Mouse (Mus musculus) frontal cortex, postnatal 14 days (tissue): ENCODE results near the gene Tet2.
"Not testable (repeated sequence)": the region's sequence is repeated elsewhere in the genome, so short reads cannot be mapped to it uniquely, and the experiment has no call there.

Source experiments
- DNase-seq, 2 experiments: peaks; one replicate each; pipeline ENCODE4 v3.0.0; 2022; ENCODE audit warnings: low spot score in 2 of 2

Tet2 gene

DNA sequence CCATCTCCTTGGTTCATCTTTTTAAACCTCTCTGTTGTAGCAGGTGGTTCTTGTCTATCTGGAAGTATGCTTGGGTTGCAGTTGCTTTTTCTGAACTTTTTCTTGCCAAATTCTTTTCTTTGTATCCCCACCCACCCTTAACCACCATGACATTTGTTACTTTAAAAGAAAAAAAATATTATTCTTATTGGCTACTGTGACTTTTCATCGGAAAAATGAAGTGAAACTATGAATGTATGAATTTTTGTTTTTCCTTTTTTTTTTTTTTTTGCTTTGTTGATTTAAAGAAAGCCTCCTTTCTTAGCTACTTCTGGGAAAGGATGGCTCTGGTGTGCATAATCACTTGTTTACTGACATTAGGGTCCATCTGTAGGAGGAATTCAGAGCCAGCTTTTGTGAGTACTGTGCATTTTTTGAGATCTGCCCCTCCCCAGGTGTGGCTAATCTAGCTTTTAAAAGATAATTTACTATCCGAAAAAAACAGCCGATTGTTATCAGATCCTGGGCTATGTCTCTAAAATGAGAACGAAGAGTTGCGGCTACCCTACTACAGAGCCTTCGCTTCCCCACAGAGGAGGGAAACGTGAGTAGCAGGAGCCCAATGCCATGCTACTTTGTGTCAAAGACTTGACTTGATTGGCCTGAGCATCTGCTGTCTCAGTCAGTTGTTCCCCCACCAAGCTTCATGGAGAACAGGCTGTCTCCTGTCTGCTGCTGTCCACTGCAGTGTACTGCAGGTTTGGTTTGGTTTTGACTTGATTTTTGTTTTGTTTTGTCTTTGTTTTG is 4.6 kb upstream of the Tet2 start:
- DNase-seq = no peak

DNA sequence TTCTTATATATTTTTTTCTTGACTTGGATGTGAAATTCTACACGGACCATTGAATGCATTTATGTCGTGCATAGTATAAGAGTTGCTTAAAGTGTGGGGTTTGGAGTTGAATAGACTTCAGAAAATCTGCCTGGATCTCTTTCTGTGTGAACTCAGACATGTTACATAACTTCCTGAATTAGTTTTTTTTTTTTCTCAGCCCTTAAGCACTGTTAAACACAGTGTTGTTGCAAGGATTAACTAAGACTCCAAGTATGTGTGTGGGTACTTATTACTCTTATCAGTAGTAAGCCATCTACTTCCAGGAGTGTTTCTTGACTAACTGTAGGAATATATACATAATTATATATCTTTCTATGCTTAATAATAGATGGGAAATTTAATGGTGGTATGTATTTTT is 3.7 kb upstream of the Tet2 start:
- DNase-seq = no peak

DNA sequence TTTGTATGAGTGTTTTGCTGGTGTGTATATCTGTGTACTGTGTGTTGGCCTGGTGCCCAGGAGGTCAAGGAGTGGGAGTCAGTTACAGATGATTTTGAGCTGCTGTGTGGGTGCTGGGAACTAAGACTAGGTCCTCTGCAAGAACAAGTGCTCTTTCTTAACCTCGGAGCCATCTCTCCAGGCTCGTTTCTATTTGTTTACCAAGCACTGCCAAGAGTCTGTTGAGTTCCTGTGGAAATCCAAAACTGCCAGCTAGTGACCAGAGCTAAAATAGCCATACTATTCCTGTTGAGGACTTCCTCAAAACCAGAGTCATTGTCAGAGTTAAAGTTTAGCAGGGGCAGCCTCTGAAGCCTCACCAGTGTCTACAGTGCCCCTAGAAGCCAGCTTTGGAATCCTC is 1.9 kb upstream of the Tet2 start:
- no peak for DNase-seq

DNA sequence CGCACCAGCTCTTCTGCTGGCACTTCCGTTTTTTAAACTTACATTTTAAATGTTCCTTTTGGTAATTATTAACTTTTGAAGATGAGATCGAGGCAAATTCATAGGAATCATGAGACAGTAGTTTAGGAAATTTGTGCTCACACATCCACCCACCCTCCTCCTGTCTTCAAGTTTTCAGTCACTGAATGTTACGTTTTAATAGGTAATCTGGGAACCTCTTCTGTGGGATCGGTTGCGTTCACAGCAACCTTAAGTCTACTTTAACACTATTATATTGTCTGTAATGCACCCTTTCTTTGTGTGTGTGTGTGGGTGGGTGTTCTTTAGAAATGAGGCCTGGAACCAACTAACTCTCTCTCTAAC is 346 bp upstream of the Tet2 start:
- DNase-seq = no peak

DNA sequence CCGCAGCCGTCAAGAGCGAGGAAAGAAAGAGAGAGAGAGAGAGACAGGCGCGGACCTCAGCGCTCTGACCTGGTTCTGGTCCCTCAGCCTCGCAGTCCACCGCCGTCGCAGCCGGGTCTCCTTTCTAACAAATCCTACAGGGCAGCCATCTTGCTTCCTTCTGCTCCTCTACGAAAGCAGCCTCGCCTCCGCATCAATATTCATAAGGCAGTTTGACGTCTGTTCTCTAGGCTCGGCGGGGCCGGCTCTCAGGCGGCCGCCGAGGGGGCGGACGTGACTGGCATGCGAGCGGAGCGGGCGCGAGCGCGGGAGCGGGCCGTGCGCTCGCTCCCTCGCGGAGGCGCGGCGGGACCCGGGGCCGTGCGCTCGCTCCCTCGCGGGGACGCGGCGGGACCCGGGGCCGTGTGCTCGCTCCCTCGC is 798 bp downstream of the Tet2 start:
- DNase-seq = peak; percentile 84 to 87

DNA sequence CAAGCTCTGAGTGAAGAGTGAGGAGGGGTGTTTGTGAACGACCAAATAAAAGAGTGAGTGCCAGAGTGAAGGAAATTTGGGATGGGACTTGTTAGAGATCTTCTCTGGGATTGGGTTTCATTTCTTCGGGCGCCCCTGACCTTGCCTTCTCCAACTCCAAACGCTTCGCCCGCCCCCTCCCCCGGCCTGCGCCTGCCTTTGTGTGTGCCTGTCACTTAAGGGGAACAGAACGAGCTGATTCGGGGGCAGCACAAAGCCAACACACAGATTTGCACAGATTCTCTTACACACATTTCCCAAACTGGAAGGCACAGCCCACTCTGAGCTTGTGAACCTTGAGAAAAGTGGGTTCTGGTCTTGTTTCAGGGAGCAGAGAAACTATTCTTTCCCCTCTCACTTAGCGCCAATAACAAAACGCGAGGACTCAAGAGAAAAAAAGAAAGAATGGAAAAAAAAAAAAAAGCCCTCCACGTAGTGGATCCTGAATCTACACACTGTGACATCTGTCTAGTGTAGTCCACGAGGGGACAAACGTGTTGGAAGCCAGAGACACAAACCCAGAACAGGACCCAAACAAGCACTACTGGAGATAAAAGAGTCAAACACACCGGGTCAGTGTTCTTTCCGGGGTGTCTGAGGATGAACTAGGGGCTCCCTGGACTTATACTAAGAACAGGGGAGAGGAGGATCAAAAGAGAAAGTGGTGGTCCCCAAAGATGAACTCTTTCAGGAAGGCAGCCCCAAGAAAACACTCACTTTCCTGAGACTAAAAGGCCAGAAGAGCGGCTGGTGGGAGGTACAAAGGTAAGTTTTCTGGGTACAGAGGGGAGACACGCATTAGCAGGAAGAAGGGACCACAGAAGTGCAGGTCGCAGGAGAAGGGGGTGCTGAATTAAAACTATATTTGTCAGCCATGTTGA is 1.6 kb downstream of the Tet2 start:
- peak; percentile 22 to 35 for DNase-seq

DNA sequence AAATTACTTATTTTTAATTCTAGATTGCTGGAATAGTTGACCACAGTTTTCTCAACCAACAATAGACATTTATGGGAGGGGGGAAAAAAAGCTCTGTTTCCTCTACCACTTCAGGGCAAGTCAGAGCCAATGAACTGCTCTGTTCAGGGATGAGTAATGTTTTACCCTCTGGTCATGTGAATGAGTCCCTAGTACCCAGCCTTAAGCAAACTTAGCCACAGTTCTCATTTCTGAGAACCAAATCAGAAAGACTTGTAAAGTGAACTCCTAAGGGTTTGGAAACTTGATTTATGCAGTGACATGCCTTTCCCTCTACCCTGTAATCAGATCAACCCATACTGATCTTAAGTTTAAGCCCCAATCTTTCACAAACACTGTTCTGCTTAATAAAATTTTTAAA is 2.9 kb downstream of the Tet2 start:
- DNase-seq = no peak

DNA sequence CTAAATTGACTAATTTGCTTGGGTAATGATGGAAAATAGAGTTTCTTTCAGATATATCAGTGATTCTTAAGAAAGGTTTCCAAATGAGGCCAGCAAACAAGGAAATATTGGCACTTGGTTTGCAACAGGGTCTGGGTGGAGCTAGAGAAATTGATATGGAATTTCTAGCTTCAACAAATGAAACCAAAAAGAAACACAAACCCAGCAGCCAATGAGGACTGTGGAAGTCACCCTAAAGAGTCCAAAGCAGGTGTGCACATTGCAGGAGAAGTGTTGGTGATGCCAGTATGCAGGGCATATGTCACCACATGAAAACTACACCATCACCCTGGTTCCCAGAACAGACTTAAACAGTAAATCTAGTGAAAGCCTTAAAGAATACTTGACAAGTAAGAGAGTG is 3.9 kb downstream of the Tet2 start:
- DNase-seq = no peak

DNA sequence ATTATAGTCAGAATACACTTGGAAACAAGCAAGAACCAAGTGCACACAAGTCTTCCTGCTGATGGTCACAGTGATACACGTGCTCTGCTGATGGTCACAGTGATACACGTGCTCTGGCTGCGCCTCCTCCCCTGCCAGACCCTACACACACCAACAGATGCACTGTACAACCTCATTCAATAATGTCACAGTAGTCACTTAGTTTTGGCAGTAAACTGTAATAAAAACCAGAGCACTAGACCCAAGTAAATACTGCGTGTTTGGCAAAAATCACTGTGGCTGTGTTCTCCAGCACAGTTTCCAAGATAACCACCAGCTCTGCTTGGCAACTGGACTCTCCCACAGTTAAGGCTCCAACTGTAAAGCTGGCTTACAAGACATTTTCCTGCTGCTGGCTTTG is 4.9 kb downstream of the Tet2 start:
- DNase-seq = no peak

DNA sequence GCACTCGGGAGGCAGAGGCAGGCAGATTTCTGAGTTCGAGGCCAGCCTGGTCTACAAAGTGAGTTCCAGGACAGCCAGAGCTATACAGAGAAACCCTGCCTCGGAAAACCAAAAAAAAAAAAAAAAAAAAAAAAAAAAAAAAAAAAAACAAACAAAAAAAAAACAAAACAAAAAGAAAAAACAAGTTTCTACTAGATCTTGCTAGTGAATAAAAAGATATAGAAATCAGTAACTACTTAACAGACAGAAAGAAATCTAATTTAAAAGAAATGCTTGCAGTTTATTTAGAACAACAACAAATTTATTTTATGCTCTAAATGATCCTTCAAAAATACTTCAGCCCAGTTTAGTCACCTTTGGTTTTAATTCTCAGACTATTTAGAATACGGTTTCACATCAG is 6.4 kb downstream of the Tet2 start:
- DNase-seq = not testable (repeated sequence)

DNA sequence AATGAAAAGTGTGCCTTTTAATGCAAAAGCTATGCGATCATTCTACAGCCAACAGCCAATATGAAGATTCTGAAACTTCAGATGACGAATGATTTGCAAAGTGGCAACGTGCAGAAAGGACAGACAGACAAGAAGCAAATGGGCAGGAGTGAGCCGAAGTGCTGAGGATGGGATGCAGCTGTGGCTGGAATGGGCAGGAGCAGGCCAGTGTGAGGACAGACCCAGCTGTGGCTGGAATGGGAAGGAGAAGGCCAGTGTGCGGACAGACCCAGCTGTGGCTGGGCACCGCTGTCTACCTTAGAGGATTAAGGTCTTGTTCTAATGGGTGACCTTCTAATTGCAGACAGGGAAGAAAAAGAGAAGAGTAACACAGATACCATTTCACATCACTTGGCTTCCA is 9.3 kb downstream of the Tet2 start:
- no peak for DNase-seq

DNA sequence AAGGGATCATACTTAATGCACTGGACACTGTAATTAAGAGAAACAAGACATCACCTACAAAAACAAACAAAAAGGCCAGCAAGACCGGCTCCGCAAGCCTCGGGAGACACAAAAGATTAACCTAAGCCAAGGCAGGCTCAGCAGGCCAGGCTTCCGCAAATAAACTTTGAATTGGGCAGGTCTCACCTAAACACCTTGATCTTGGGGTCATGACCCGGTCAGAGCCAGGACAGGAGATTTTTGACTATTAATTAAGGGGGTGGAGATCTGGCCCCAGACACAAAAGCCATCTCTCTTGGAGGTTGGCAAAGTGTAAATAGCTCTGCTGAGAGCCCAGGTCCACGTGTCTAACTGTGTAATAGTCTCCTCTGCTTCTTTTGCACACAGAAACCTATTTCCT is 10.9 kb downstream of the Tet2 start:
- DNase-seq = no peak

DNA sequence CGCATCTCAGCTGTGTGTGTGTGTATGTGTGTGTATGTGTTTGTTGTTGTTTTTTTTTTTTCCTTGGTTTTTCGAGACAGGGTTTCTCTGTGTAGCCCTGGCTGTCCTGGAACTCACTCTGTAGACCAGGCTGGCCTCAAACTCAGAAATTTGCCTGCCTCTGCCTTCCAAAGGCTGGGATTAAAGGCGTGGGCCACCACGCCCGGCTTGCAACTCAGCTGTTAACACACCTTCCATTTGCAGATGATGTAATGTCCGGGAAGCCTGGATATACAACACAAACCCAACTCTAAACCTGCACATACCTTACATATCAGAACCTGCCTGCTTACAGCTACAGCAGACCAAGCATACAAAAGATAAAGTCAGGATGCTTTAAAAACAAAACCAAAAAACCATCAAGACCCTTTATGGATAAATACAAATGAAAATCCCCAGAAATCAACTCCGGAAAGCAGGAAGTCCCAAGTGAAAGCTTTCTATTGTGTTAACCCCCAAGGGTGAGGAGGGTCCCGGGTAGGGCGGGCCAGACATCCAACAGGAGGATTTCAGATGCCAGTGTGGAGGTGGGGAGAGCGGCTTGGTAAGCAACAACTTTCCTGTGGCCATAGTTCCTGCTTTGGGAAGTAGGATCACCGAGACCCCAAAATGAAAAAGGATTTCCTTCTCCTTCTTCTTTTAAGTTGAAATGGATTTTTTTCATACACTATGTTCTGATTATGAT is 11.5 kb downstream of the Tet2 start:
- no peak for DNase-seq

DNA sequence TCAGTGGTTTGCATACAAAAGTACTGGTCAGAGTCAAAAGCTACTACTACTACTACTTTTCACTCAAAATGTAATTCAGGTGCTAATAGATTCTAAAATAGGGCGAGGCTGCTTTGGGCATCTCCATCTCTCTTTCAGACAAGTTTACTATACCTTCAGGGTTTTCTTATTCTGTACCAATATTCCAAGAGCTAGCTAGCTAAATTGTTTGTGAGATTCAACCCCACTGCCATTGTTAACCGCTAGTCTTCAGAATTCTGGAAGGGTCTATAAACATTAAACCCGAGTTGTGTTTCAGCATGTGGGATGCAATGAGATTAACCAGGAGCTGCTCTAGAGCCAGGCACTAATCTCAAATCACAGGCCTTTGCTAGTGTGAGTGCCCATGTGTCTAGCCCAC is 12.1 kb downstream of the Tet2 start:
- DNase-seq = no peak

DNA sequence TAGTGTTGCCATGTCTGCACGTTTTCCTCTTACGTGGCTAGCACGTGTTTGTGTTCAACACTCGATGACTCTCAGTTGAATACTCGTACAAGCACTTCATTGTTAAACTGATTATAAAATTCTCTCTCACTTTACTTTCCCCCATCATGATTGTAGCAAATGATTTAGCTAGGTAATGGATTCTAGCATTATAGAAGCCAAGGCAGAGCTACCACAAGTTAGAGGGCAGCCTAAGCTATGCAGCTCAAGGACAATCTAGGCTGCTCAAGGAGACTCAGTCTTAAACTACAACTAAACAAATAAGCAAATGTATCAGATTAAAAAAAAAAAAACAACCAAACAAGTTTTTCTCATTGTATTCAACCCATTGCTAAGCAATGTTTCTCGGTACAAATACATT is 12.7 kb downstream of the Tet2 start:
- DNase-seq = no peak

DNA sequence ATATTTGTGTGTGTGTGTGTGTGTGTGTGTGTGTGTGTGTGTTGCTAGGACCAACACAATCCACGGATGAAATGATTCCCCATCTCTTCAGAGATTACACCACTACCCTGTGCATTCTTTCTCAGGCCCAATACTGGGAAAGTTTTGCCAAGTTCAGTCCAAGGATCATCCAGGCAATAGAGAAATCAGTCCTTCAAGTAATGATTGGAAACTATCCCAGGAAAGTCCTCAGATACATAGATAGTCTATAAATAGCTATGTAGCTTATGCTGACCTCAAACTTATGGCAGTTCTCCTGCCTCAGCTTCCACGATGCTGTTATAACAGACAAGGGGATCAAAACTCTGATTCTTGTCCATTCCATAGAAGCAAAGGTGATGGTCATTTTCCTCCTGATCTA is 13.8 kb downstream of the Tet2 start:
- DNase-seq = no peak

DNA sequence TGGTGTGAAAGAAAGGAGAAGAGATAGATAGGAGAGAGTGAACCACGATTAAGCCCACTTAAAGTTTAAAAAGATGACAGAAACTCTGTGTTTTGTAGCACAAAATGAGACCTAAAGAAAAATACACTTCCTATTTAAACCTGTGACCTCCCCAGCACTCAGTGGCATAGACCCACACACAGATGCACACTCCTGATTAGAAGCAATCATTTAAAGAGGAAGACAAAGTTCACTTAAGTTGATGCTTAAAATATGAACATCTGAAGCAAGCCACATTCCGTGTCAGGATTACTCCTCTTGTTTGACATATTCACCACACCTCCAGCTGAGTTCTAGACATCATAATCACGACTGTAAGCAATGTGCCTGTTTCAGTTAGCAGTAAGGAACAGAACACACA is 14.3 kb downstream of the Tet2 start:
- DNase-seq = no peak

DNA sequence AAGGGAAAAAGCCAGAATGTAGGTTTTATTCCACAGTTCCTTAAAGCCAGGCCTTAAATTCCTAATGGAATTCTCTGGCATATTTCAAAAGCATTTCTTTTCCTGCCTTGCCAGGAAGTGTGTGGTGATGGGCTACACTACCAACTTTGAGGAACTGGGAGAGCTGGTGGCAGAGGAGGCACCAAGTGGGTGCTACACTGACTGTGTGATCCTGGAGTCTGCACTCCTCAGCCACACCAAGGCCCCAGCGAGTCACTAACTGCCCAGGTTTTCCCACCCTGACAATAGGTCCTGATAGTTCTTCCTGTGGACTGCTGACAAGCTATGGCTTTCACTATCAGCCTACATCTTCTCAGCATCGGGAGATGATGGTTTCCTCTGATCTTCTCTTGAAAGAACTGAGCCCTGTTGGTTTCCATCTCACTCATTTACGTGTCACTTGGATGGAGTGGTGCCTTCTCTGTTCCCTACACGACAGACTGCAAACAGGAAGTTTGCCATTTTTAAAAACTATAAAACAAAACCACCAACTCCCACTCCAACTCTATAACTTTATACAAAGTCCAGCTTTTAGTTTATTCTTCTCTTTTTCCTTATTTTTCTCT is 18.7 kb downstream of the Tet2 start:
- DNase-seq = no peak

DNA sequence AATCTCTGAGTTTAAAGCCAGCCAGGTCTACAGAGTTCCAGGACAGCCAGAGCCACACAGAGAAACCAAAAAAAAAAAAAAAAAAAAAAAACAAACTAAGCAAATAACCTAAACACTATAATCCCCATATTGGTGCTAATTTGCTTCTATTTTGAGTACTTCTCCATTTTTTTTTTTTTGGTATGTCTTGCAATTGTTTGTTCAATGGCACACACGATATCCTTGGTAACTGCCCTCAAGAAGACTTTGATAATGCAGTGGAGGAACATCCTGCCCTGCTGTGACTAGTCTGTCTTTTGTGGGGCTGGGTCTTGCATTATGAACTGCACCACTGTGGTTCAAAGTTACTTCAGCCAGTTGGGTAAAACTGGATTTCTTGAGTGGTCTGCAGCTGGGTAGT is 19.4 kb downstream of the Tet2 start:
- DNase-seq = no peak

DNA sequence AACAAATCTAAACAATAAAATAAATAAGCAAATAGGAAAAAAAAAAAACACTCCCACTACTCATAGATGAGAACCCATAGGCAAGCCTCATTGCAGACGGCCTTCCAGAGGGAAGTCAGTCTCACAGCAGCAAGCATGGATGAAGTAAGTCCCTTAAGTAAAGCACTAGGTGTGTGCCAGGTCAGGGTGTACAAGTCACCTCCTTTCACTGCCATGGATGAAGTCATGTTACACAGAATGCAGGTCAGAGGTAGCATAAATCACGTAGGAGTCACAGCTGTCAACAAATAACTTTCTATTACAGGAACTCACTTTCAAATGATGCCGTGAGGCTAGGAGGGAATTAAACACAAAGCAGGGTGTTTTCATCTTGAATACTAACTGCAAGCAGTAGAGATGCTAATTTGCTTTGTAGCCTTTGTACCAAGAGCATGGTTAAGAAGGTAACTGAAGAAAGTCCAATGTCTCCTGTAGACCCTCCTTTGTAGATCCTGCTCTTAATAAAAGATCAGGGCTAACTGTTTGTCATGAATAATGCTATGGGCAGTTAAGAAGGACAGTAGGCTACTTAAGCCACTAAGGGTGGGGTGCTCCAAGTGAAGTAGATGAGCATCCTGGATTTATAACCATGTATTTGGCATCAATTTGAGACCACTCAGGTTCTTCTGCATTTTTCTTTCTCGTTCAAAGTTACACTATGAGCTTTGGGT is 20.4 kb downstream of the Tet2 start:
- DNase-seq = no peak

DNA sequence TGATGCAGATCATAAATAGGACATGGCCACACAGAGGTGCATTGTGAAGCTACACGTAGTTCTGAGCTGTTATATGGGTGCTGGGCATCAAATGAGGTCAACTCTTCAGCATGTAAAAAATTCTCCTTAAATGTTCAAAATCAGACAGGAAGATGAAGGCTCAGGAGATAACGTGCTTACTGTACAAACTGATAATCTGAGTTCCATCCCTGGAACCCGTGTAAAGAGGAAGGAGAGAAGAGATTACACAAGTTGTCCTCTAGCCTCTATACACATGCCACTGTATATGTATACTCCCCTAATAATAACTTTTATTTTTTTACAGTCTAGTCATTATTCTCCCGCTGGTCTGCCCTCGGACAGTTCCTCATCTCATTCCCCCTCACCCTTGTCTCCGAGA is 21.7 kb downstream of the Tet2 start:
- no peak for DNase-seq

DNA sequence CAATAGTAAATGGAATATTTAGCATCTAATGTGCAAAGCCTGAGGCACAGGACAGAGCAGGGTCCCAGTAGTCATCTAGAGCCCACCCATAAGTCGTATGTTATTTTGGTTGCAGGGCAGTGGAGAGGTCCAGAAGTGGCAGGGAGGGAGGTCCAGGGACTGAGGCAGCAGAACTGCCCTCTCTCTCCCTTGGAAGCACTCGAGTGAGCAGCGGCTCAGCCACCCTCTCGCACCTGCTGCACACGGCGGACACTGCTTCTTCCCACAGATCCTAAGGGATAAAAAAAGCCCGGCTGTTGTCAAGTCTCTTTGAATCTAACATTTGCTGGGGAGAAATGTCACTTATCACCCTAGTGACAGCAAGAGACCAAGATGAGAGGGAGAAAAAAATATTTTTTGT is 22.6 kb downstream of the Tet2 start:
- no peak for DNase-seq
